Mouse (Mus musculus) intestine, embryonic 16.5 days (tissue): Measurements from ENCODE around the gene Trpm8. TPM values are rescaled to one million over a fixed set of nuclear protein-coding genes. Genes with fewer than 3 reads are reported as not detected.

Experiments
- ATAC-seq: fragments of 200-750 bp; cut with Nextera tagmentation; 2 replicates; pipeline ENCODE4 v1.8.0; 2017; ENCODE audit warnings: moderate TSS enrichment, moderate library complexity
- H3K27ac ChIP-seq: fragments of 300-500 bp; sonication (generic); 2 replicates; pipeline ENCODE4 v1.5.1; 2014; ENCODE audit warnings: mild to moderate bottlenecking, low read length
- H3K27me3 ChIP-seq: fragments of 300-500 bp; sonication (generic); replicated peaks from 2 replicates; pipeline ENCODE4 v1.6.1; 2014; ENCODE audit warnings: low read length, control low read depth, mixed read lengths; ENCODE audit not compliant: control insufficient read depth, insufficient read depth
- H3K36me3 ChIP-seq: fragments of 300-500 bp; sonication (generic); 2 replicates; pipeline ENCODE4 v1.6.1; 2014; ENCODE audit warnings: low read length, control low read depth; ENCODE audit not compliant: control insufficient read depth, insufficient read depth
- H3K4me1 ChIP-seq: fragments of 300-500 bp; sonication (generic); 2 replicates; pipeline ENCODE4 v1.6.1; 2014; ENCODE audit warnings: low read length, control low read depth, mixed read lengths; ENCODE audit not compliant: control insufficient read depth, insufficient read depth
- H3K4me2 ChIP-seq: fragments of 300-500 bp; sonication (generic); 2 replicates; pipeline ENCODE4 v1.6.1; 2014; ENCODE audit warnings: low read depth, low read length, control low read depth
- H3K4me3 ChIP-seq: fragments of 300-500 bp; sonication (generic); 2 replicates; pipeline ENCODE4 v1.5.1; 2014; ENCODE audit warnings: mild to moderate bottlenecking, low read length
- H3K9ac ChIP-seq: fragments of 300-500 bp; sonication (generic); 2 replicates; pipeline ENCODE4 v1.6.1; 2014; ENCODE audit warnings: low read depth, low read length
- H3K9me3 ChIP-seq: fragments of 300-500 bp; sonication (generic); 2 replicates; pipeline ENCODE4 v1.6.1; 2016; ENCODE audit warnings: low read length, control low read depth; ENCODE audit not compliant: control insufficient read depth
- WGBS: fragments of 180-500 bp; shearing (Covaris S2); extraction: QIAGEN DNeasy Blood & Tissue Kit; methylation state at CpG from one replicate; pipeline ENCODE4 v1.1.7; 2014; 5-methylcytosine and 5-hydroxymethylcytosine counted together
- polyA plus RNA-seq: library from polyadenylated mRNA; unstranded; fragments of >200 nt; fragmentation: Nextera tagmentation; extraction: Ambion mirVana; gene quantifications from 2 replicates; pipeline ENCODE4 v1.2.1, GENCODE M21; 2015

The Trpm8 gene
- polyA plus RNA-seq, 1 experiment from 2014 or later = not detected

DNA sequence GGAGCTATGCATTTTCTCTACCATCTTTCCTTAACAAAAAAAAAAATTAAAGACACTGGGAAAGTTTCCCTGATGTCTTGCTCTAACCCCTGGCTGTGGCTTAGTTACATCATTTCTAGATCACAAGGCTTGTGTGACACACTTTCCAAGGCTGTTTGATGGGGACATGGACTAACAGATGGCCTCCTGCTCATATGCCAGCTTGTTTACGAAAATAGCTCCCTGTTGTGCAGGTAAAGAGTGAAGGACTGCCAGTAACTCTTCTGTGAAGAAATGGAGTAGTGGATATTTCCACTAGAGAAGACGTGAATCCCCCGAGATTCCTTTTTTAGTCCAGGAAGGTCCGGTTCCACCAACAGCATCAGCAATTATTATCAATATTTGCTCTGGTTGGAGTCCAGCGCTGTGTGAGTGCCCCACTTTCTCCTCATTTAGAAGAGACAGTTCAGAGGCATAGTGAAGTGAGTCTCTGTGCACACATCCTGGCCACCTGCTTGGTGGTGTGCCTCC is 71.1 kb downstream of the Trpm8 start:
- H3K36me3 ChIP-seq = no peaks in the 10 kb centered on the region
- no peak overlapping the region for H3K27ac ChIP-seq
- no peak overlapping the region for H3K4me2 ChIP-seq
- no peak for ATAC-seq
- no peak overlapping the region for H3K4me3 ChIP-seq
- H3K9ac ChIP-seq = no peak overlapping the region
- H3K9me3 ChIP-seq = no peaks in the 10 kb centered on the region
- WGBS = 90% methylated on average over 5 of the region's 5 CpGs
- no peaks in the 10 kb centered on the region for H3K4me1 ChIP-seq
- H3K27me3 ChIP-seq = no peaks in the 10 kb centered on the region

DNA sequence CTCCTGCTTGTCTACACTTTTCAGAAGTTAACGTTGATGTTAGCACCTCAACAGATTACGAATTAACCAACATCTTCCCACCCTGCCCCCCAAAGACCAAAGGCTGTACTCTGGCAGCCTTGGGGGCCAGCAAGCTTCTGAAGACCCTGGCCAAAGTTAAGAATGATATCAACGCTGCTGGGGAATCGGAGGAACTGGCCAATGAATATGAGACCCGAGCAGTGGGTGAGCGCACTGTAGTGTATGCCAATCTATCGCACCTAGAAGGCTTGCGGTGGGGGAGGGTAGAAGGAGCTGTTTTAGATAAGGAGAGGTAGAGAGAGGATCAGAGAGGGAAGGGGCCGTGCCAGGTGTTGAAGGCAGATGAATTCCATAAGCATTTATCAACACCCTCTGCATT is 73.3 kb downstream of the Trpm8 start:
- H3K4me3 ChIP-seq = no peak overlapping the region
- H3K36me3 ChIP-seq = no peaks in the 10 kb centered on the region
- no peak overlapping the region for H3K9ac ChIP-seq
- no peaks in the 10 kb centered on the region for H3K9me3 ChIP-seq
- no peak overlapping the region for H3K4me2 ChIP-seq
- 84% methylated on average over 9 of the region's 9 CpGs for WGBS
- H3K27ac ChIP-seq = no peak overlapping the region
- H3K4me1 ChIP-seq = no peaks in the 10 kb centered on the region
- ATAC-seq = no peak
- H3K27me3 ChIP-seq = no peaks in the 10 kb centered on the region

DNA sequence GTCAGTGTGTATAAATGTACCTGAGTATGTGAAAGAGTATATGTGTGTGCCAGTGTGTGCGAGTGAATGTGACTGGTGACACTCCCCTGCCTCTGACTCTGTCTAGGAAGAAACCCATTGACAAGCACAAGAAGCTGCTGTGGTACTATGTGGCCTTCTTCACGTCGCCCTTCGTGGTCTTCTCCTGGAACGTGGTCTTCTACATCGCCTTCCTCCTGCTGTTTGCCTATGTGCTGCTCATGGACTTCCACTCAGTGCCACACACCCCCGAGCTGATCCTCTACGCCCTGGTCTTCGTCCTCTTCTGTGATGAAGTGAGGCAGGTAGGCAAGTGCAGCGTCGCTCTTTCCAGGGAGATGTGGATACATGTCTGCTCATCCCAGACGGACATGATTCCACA is 77.6 kb downstream of the Trpm8 start:
- ATAC-seq = no peak
- Histone ChIP-seq H3K36me3 (no peaks in the 10 kb centered on the region), H3K4me3 (no peak overlapping the region), H3K4me2 (no peak overlapping the region), H3K9ac (no peak overlapping the region), H3K27me3 (no peaks in the 10 kb centered on the region), H3K4me1 (no peaks in the 10 kb centered on the region), H3K9me3 (no peaks in the 10 kb centered on the region), H3K27ac (no peak overlapping the region)
- 94% methylated on average over 12 of the region's 12 CpGs for WGBS

DNA sequence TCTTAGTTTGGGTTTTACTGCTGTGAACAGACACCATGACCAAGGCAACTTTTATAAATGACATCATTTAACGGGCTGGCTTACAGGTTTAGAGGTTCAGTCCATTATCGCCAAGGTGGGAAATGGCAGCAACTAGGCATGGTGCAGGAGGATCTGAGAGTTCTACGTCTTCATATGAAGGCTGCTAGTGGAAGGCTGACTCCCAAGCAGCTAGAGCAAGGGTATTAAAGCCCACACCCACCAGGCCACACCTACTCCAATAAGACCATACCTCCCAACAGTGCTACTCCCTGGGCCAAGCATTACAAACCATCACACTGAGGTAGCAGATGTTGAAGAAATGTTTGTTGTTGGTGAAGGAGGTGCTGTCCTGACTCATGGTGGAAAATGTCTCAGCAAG is 78.2 kb downstream of the Trpm8 start:
- H3K27ac ChIP-seq = no peak overlapping the region
- H3K4me2 ChIP-seq = no peak overlapping the region
- no peak overlapping the region for H3K4me3 ChIP-seq
- 88% methylated on average over 3 of the region's 3 CpGs for WGBS
- no peaks in the 10 kb centered on the region for H3K27me3 ChIP-seq
- no peaks in the 10 kb centered on the region for H3K36me3 ChIP-seq
- H3K4me1 ChIP-seq = no peaks in the 10 kb centered on the region
- no peak overlapping the region for H3K9ac ChIP-seq
- ATAC-seq = no peak
- no peaks in the 10 kb centered on the region for H3K9me3 ChIP-seq

DNA sequence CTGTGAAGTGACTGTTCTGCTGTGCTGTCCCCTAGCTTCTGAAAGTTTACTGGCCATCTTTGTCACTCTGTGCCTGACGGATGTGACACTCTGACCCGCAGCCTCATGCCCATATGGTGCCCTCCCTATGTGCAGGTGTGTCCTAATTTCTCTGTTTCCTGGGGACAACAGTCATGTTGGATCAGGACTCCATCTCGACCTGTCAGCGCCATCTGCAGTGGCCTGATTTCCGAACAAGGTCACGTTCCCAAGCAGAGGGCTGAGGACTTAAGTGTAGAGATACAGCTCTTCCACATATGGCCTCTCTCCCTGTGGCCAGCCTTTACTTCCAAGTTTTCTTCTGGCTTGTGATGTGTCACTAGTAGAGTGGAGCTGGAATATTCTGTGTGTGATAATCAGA is 79.2 kb downstream of the Trpm8 start:
- Histone ChIP-seq H3K9me3 (no peaks in the 10 kb centered on the region), H3K4me3 (no peak overlapping the region), H3K9ac (no peak overlapping the region), H3K27me3 (no peaks in the 10 kb centered on the region), H3K36me3 (no peaks in the 10 kb centered on the region), H3K4me1 (no peaks in the 10 kb centered on the region), H3K27ac (no peak overlapping the region), H3K4me2 (no peak overlapping the region)
- no peak for ATAC-seq
- 90% methylated on average over 6 of the region's 6 CpGs for WGBS

DNA sequence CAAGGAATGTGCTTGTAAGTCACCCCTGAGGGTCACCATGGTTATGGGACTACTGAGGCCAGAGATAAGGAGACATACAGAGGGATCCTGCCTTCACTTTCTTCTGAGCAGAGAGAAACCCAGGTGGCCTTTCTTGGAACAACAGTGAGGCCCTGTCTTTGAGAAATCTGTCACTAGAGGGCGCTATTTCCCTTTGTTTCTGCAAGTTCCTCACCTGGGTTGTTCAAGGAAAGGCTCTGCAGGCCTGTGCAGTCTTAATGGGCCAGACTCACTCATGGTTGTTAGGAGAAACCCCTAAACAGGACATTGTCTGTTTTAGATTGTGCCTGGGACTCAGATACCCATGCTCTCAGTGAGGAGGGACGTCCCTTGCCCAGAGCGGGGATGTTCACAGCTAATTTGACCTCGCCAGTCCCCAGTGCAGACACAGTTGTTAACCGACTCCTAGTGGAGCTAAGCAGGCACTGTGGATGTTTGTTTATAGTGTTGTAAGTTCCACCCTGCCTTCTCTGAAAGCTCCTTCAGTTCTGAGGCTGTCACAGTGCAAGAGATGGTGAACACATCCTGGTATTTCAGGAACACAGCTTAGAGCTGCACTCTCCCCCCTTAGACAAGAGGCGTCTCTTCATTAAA is 80.1 kb downstream of the Trpm8 start:
- no peak overlapping the region for H3K4me3 ChIP-seq
- no peaks in the 10 kb centered on the region for H3K4me1 ChIP-seq
- ATAC-seq = peak; percentile 79; the same call in 1 of the 2 replicates
- no peak overlapping the region for H3K4me2 ChIP-seq
- H3K9ac ChIP-seq = no peak overlapping the region
- no peaks in the 10 kb centered on the region for H3K36me3 ChIP-seq
- H3K9me3 ChIP-seq = no peaks in the 10 kb centered on the region
- no peaks in the 10 kb centered on the region for H3K27me3 ChIP-seq
- 52% methylated on average over 6 of the region's 6 CpGs for WGBS
- no peak overlapping the region for H3K27ac ChIP-seq

DNA sequence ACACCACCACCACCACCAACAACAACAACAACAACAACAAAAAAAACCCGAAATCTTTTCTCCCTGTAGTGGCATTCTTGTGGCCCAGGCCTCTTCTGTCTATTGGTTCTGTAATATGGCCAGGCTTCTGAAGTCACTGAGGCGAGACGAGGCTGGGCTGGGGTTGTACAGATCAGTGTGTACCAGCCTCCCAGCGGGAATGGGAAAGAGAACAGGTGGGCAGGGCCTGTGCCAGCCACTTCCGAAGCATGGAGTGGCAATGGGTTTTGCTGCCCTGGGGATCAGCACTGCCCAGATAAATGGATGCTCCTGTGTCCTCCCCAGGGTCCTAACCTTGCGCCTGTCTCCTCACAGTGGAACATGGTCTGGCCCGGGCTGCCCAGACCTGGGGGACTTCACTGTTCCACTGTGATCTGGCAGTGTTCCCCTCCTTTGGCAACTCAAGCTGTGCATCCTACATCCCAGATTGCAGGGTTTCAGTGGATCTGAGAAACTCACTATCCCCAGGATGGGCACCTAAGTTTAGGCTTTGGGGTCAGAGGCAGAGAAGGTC is 80.7 kb downstream of the Trpm8 start:
- Histone ChIP-seq H3K4me2 (no peak overlapping the region), H3K4me3 (no peak overlapping the region), H3K9me3 (no peaks in the 10 kb centered on the region), H3K36me3 (no peaks in the 10 kb centered on the region), H3K27ac (no peak overlapping the region), H3K4me1 (no peaks in the 10 kb centered on the region), H3K27me3 (no peaks in the 10 kb centered on the region), H3K9ac (no peak overlapping the region)
- 0 out of 2 replicates have a peak, but pooled peaks have one; percentile 9 for ATAC-seq
- WGBS = 82% methylated on average over 7 of the region's 7 CpGs

DNA sequence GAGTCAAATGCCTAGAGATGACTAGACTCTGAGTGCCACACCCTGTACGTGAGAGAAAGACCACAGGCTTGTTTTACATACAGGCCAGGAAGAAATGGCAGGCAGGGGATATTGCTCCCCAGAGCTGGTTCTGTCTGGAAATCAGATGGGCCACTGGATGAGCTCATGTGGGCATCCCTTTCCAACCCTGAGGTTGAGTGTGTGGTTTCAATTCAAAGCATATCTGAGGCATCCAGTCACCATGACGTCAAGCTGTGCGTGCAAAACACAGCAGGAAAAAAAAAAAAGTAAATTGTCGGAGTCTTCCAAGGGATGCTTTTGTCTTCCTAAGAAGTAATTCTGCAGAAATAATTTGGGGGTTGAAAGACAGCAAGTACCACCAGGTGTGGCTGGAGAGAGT is 83.6 kb downstream of the Trpm8 start:
- WGBS = 81% methylated on average over 4 of the region's 4 CpGs
- H3K4me1 ChIP-seq = no peaks in the 10 kb centered on the region
- ATAC-seq = no peak
- no peaks in the 10 kb centered on the region for H3K9me3 ChIP-seq
- H3K27me3 ChIP-seq = no peaks in the 10 kb centered on the region
- no peak overlapping the region for H3K9ac ChIP-seq
- H3K4me3 ChIP-seq = no peak overlapping the region
- H3K4me2 ChIP-seq = no peak overlapping the region
- no peaks in the 10 kb centered on the region for H3K36me3 ChIP-seq
- no peak overlapping the region for H3K27ac ChIP-seq

DNA sequence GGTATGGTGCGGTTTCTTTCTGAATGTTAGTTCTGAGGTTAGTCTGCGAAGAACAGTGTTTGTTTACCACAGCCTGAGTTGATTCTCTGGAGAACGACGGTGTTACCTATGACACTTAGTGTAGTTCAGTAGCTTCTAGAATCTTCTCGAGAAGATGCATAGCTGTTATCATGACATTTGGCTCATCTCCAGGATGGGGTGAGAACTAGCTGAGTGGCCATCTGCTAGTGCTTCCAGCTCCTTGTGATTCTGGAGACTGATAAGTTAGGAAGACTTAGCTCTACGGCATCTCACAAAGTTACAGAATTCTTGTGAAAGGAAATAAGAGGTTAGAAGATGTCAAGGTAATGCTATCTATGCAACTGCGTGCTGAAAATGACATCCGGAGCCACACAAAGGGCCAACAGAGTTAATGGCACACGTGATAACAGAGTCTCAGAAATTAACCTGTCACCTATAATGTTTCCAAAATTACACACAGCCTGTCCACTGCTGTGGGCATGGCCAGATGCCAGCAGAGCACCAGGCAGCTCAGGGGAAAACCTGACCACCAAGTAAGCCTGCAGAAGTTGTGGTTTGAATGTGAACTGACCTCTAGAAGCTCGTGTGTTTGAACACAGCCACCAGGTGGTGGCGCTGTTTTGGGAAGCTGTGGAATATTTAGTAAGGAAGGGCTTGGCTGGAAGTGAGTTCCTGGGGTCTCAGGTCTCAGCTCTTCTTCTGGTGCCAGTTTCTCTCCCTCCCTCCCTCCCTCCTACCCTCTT is 89.6 kb downstream of the Trpm8 start:
- H3K4me1 ChIP-seq = no peaks in the 10 kb centered on the region
- 72% methylated on average over 11 of the region's 11 CpGs for WGBS
- no peak for ATAC-seq
- H3K9me3 ChIP-seq = no peaks in the 10 kb centered on the region; the same call in 1 of the 2 replicates
- H3K4me3 ChIP-seq = no peak overlapping the region
- H3K9ac ChIP-seq = no peak overlapping the region
- no peaks in the 10 kb centered on the region for H3K27me3 ChIP-seq
- H3K36me3 ChIP-seq = no peaks in the 10 kb centered on the region
- H3K4me2 ChIP-seq = no peak overlapping the region
- no peak overlapping the region for H3K27ac ChIP-seq
